Mouse (Mus musculus): ENCODE results near the gene Gm11437.

DNA sequence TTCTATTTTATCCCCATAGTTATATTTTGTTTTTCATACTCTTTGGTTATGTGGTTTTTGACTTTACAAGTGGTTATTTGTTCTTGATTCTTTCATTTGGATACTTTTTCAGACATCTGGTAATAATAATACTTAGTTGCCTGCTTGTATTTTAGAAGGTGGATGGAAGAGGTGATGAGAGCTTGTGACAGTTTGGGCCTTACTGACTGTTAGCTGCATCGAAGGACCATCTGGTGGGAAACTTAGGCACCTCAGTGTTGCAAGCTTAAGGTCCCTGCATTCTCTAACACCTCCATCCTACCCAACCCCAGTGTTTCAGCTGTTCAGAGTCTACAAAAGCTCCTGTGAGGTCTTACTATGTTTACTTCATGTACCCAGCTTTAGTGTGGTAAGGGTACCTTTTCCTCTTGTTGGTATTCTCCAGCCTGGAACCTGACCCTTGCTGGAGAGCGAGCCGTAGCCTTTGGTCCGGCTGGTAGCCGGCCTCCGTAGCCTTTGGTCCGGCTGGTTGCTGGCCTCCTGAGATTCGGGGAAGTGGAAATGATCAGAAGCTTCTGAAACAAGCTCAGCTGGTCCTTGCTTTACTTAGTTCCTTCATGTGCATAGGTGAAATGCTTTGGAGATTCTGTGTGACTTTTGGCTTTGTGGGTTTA, 23.4 kb upstream of the Gm11437 start:
- TF ChIP-seq CTCF (IDR thresholded peaks at IDR 0.05; ENCODE audit: low read depth, low read length) (no peak), POLR2A (IDR thresholded peaks at IDR 0.05; ENCODE audit: borderline replicate concordance, low read depth, low read length) (no peak)
